Mouse (Mus musculus): ENCODE results near the gene Prss54.

The Prss54 gene

DNA sequence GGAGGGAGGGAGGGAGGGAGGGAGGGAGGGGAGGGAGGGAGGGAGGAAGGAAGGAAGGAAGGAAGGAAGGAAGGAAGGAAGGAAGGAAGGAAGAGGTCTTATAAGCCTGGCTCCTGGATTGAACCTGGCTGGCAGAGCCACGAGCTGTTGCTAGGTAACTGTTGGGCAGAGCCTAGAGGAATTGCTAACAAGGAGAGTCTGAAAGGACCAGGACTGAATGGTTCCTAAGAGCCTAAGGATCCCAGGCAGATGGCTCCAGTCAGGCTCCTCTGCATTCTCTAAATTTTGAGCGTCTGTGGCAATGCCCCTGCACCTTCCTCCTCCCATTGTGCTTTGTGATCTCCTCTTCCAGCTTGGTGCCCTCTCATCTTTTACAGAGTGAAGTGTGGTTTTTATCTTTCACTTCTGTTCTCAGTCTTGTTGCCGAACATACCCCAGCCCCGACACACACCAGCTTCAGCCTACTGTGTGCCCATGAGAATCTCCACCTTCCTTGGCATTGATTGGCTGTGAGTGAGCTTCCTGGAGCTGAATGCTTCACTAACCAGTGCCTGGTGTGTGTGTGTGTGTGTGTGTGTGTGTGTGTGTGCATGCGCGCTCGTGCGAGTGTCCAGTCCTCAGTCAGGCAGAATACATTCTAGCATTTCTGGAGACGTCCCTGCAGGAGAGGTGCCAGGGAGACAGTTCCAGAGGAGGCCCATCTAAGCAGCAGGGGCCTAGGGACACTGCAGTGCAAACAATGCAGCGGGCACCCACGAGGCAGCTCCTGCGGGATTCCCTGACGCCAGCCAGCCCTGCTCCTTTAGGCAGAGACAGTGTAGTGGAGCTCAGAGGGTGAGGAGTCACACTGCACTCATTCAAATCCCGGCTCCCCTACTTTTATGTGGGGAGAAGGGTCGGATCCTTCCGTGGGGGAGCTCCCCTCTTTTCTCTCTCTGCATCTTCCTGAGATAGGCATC is 26.0 kb downstream of the Prss54 start:
- no peak for DNase-seq

DNA sequence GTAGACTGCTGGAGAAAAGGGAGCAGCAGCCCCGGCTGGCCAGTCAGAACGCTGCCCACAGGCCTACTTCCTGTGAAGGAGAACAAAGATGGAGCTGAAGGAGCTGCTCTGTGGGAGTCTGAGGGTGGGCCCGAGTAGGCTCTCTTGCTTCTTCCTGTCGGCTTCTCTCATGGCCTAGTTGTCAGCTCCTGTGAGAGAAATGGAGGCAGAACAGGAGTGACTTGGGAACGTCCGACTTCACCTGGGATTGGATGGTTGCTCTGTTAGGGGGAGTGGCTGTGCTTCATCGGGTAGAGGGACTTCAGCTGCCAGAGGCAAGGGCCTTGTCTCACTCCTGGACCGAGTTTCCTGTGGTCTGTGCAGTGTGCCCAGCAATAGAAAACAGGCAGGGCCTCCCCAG is 28.2 kb downstream of the Prss54 start:
- no peak for DNase-seq

DNA sequence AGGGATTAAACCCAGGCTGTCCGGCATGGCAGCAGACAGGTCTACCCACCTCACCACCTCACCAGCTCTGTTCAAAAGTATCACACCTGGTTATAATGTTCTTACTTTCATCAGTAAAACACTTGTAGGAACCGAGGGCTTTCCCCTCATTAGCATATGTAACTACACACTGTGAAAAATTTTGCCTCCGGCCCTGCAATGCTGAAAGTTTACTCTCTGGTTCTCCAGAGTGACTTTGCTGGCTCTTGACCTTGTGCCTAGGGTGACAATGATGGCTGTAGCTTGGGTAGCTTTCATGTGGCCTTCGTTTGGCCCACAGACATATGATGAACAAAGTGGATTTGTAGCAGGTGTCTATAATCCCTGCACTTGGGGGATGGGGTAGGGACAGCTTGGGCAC is 29.2 kb downstream of the Prss54 start:
- DNase-seq, result no peak

DNA sequence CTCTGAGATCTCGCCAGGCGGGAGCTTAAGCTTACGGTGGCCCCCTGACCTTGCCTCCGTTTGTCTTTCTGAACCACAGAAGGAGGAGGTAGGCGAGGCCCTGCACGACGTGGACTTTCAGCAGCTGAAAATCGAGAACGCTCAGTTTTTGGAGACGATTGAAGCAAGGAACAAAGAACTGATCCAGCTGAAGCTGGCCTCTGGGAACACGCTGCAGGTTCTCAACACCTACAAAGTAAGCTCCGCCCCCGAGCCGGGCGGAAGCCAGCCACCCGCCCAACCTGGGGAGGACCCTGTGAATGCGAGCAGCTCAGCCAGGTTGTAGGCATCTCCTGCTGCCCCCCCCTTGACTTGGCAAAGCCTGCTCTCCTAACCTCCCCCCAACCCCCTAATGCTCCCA is 30.3 kb downstream of the Prss54 start:
- DNase-seq, result no peak

DNA sequence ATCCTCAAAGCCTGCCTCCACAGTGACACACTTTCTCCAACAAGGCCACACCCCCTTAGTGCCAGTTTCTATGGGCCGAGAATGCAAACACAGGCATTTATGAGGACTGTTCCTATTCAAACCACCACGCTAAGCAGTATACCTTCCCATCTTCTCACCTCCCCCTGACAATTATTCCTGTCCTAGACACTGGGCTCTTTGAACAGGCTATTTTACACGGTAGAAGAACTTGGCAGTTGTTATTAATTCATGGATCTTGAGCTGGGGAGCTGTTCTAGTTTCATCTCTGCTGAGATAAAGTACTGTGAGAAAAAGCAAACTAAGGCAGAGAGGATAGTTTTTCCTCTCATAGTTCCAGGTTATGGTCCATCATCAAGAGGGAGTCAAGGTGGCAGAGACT is 33.1 kb downstream of the Prss54 start:
- DNase-seq, result no peak

DNA sequence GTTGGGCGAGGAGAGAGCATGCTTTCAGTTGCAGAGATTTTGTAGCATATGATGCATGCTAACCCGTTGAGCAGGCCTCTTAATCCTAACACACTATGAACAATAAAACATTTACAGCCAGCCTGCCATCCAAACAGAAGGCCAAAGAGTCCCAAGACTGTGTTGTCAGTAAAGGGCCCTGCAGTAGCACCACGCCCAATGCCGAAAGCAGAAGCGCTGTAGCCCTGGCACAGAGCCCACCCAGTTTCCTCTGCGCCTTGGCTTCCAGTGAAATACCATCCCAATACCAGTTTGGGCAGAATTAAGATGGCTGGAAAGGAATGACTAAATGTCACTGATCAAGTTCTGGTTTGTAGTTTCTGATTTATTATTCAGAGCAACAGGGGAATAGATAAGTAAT is 33.9 kb downstream of the Prss54 start:
- no peak for DNase-seq

DNA sequence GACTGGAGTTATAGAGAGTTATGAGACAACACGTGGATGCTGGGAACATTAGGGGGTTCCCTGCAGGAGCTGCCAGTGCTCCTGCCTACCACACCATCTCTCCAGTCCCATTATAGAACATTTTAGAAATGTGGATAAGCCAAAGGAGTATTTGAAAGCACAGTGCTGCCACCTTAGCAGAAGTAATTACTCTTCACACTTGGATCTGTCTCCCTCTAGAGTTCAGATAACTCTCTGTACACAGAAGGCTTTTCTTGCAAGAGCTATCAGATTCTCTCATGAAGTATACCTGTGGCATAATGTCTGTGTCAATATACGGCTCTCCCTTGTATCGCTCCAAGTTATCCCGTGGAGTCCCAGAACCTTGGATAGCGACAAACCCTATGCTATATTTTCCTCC is 36.7 kb downstream of the Prss54 start:
- no peak for DNase-seq

DNA sequence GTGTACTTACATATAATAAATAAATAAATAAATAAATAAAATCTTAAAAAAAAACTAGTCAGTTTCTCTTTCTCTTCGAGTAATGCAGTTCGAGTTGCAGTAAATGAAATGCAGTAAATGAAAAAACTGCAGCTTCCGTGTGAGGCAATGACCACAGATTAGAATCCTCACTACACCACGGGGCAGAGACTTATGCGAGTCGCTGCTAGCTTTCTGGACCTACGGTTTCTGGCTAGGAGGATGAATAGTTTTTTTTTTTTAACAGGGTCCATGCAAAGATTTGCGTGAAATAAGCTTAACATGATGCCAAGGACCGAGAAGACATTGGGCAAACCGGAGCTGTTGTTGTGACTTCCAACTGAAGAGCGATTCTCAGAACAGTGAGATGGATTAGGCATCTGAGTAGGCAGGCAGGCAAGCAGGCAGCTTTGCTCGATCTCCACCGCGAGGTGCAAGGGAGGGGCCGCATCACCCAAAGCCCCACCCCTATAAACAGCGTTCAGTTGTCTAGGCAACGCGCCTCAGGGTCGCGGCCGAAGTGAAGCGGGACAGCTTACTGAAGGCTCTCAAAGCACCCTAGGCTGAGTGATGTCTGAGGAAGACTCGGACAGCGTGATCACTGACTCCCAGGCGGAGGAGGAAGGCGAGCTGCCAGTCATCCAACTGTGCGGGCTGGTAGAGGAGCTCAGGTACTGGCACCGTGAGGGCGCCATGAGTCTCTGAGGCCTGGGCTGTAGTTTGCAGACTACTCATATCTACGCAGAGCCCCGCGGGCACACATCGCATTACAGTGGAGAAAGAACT is 42.4 kb downstream of the Prss54 start, which contains the start of gene Ccdc113:
TSS of gene Ccdc113 (plus strand) at position 502 of the 804 bp plus-strand sequence.
- DNase-seq, result peak; percentile 59 to 67

DNA sequence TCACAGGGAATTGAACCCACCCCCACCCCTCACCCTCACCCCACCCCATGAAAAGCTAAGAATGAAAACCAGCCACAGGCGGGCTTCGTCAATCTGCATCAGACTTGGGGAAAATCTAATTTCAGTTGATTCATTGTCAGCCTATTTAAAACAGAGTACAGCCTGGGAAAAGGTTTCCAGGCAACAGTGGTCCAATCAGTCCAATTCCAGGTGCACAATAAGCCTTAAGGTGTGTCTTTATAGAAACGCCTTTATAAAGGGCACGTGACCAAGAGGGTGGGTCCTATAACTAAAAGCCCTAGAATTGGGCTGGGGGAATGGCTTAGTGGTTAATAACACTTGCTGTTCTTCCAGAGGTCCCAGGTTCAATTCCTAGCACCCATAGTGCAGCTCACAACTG is 43.9 kb downstream of the Prss54 start:
- no peak for DNase-seq

DNA sequence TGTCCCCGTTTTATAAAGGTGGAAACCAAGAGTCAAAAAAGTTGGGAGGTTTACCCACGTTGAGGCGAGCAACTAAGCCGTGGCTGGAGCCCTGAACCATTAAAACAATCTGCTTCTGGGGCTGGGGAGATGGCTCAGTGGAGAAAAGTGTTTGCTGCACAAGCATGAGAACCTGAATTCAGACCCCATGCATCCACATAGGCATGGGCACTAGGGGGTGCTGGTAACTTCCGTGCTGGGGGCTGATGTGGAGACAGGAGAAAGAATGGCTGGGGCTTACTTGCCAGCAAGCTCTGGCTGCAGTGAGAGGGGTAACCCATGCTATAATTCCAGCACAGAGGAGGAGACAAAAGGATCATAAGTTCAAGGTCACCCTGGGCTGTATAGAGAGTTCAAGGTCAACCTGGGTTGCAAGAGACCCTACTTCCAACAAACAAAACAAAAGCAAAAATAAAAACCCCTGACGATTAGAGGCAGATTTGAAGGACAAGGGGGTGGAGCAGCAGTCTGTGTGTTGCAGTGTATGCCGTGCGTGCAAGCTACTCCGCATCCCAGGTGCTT is 47.3 kb downstream of the Prss54 start:
- DNase-seq, result no peak

DNA sequence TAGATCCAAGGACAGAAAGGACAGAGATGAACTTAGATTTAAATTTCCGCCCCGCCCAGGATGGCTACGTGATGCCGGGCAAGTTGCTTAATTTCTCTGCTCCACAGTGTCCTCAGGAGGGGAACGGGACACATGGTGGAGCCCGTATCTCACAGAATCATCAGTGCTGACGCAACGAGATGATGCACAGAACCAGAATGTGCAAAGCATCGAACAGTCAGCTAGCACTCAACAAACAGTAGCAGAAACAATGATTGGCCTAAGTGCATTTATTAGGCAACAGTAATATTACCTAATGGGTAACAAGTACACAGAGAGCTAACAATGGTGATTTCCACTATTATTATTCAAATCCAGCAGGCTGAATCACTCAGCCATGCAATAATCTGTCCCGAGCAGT is 47.9 kb downstream of the Prss54 start:
- DNase-seq, result no peak

DNA sequence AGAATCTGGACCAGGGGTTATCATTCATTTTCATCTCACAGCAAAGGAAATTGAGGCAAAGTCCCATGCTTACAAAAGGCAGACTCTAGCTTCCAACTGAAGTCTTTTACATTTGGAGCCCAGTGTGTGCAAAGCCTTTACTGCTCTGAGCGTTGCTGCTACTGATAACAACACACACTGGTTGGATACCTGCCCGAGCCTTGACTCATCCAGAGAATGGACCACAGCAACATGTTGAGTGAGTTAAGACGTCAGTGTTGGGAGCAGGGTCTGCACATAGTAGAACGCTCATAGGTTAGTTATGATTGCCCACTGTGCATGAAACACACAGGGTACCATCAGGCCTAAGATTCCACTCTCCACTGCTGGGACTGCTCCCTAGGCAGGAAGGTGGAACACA is 52.1 kb downstream of the Prss54 start:
- no peak for DNase-seq

DNA sequence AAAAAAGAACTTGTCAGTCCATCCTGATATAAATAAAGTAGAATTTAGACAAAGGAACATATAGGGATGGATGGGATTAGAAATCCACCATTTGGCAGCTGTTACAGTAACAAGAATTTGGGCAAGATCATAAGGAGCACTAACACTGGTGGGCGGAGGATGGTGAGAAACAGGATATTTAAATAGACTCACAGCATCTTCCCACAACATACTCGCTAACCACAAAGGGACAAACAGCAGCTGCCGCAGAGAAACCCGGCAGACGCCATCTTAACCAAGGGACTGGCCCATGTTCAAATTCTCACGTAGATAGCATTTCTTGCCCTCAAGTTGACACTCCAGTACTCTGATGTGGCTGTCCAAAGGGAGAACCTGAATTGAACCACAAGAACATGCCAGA is 59.2 kb downstream of the Prss54 start:
- no peak for DNase-seq

DNA sequence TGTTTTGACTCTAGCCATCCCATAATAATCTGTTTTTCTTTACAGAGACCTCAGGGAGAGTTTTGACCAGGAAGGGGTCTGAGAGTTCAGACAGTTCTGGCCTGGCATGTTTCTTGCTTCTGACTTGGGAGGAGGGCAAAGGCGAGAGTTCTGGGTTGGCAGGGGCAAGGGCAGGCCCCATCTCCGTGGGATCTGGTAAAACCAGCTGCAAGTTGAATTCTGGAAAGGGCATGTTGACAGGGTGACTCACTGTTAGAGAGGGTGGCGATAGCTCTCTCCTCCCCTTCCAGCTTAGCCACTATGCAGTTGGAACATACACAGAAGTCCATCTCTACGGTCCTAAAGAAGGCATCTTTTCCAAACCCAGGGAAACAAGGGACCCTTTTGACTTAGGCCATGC is 62.9 kb downstream of the Prss54 start:
- DNase-seq, result no peak

DNA sequence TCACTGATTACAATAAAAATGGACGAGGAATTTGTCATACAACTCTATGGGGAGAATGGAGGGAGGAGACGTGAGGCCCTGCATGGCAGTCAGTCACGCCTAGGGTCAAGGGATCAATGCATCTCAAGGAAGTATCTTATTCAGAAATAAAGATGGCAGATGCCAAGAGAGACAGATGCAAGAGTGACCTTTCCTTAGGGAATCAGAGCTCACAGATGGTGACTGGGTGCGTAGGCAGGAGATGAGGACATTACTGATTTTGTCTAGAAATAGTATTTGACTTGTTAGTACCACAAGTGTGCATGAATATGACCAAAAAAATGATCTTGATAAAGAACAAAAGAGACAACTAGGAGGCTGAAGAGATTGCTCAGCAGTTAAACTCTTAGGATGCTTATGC is 63.9 kb downstream of the Prss54 start:
- no peak for DNase-seq

Data from cerebellum, adult 18-20 months (tissue).